Mouse (Mus musculus): ENCODE data around the gene Qrich2.
"Not testable (repeated sequence)": the region's sequence is repeated elsewhere in the genome, so short reads cannot be mapped to it uniquely, and the experiment has no call there.

The Qrich2 gene

GRCm38 (mm10) chr11:116466141-116466540 is at the start of gene Qrich2:
TSS of gene Qrich2 (minus strand) at chr11:116466241.
- in situ Hi-C loops (cut with MboI, MseI), result no loop called here

GRCm38 (mm10) chr11:116515330-116516020 is 49.4 kb upstream of the Qrich2 start:
- in situ Hi-C loops (cut with MboI, MseI), result no loop called here

GRCm38 (mm10) chr11:116513531-116514038 is 47.5 kb upstream of the Qrich2 start:
- in situ Hi-C loops (cut with MboI, MseI), result no loop called here

- in situ Hi-C loops (cut with MboI, MseI), result no loop called here
Observed at GRCm38 (mm10) chr11:116512987-116513386, 46.9 kb upstream of the Qrich2 start.

GRCm38 (mm10) chr11:116512154-116512553 is 46.1 kb upstream of the Qrich2 start:
- in situ Hi-C loops (cut with MboI, MseI), result no loop called here

- in situ Hi-C loops (cut with MboI, MseI), result no loop called here
Observed at GRCm38 (mm10) chr11:116511301-116511868, 45.3 kb upstream of the Qrich2 start.

- in situ Hi-C loops (cut with MboI, MseI), result no loop called here
Observed at GRCm38 (mm10) chr11:116508689-116509088, 42.6 kb upstream of the Qrich2 start.

GRCm38 (mm10) chr11:116506151-116506875 is 40.3 kb upstream of the Qrich2 start:
- in situ Hi-C loops (cut with MboI, MseI), result no loop called here

- in situ Hi-C loops (cut with MboI, MseI), result no loop called here
Observed at GRCm38 (mm10) chr11:116505573-116505972, 39.5 kb upstream of the Qrich2 start.

- in situ Hi-C loops (cut with MboI, MseI), result no loop called here
Observed at GRCm38 (mm10) chr11:116504516-116504915, 38.5 kb upstream of the Qrich2 start.

- in situ Hi-C loops (cut with MboI, MseI), result no loop called here
Observed at GRCm38 (mm10) chr11:116501005-116501746, 35.1 kb upstream of the Qrich2 start.

- in situ Hi-C loops (cut with MboI, MseI), result no loop called here
Observed at GRCm38 (mm10) chr11:116499018-116499417, 33.0 kb upstream of the Qrich2 start.

GRCm38 (mm10) chr11:116498596-116498995 is 32.6 kb upstream of the Qrich2 start:
- in situ Hi-C loops (cut with MboI, MseI), result no loop called here

GRCm38 (mm10) chr11:116497313-116497712 is 31.3 kb upstream of the Qrich2 start:
- in situ Hi-C loops (cut with MboI, MseI), result no loop called here

GRCm38 (mm10) chr11:116494474-116495174 is 28.6 kb upstream of the Qrich2 start:
- in situ Hi-C loops (cut with MboI, MseI), result no loop called here

GRCm38 (mm10) chr11:116493795-116494252 is 27.8 kb upstream of the Qrich2 start, which contains the start of gene Prpsap1:
TSS of gene Prpsap1 (minus strand) at chr11:116494202.
- in situ Hi-C loops (cut with MboI, MseI), result no loop called here

- in situ Hi-C loops (cut with MboI, MseI), result no loop called here
Observed at GRCm38 (mm10) chr11:116493191-116493590, 27.1 kb upstream of the Qrich2 start.

- in situ Hi-C loops (cut with MboI, MseI), result not testable (repeated sequence)
Observed at GRCm38 (mm10) chr11:116492507-116492906, 26.5 kb upstream of the Qrich2 start.

- in situ Hi-C loops (cut with MboI, MseI), result no loop called here
Observed at GRCm38 (mm10) chr11:116491338-116491737, 25.3 kb upstream of the Qrich2 start.

- in situ Hi-C loops (cut with MboI, MseI), result no loop called here
Observed at GRCm38 (mm10) chr11:116490232-116491107, 24.4 kb upstream of the Qrich2 start.
